Mouse (Mus musculus): Measurements from ENCODE around the gene Lpar3. TPM values are rescaled to one million over a fixed set of nuclear protein-coding genes. Genes with fewer than 3 reads are reported as not detected.

Gene Lpar3
- polyA plus RNA-seq, 1 experiment from 2014 or later: 27.0 TPM

DNA sequence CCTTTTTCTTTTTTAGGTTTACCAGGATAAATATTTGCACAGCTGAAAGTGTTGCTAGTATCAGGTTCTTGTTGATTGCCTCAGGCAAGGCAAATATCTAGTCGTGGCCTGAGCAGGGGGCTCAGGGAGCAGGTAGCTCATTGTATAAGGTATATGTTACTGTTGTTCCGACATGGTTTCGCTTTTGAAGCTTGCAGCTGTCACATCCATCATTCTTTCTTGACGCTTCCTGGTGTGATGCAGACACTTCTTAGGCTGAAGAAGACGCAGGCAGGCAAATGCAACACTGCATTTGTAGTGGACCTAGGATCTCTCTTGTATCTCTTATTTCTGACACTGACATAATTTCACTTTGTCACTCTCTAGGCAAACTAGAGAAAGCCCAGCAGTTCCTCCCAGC lies 7.4 kb upstream of the Lpar3 start:
- 50% methylated on average over 5 of the region's 5 CpGs for WGBS
- DNase-seq (ENCODE audit: low spot score): no peak
- Histone ChIP-seq H3K27me3 (ENCODE audit: insufficient read depth, poor library complexity, severe bottlenecking) (no peaks in the 10 kb centered on the region), H3K27ac (no peak overlapping the region), H3K4me1 (peaks cover 11% of the 10 kb centered on the region; the same call in 1 of the 2 replicates), H3K4me3 (no peak overlapping the region), H3K9me3 (no peaks in the 10 kb centered on the region), H3K36me3 (no peaks in the 10 kb centered on the region)

- no peaks in the 10 kb centered on the region for H3K36me3 ChIP-seq
- H3K27ac ChIP-seq: no peak overlapping the region
- H3K4me3 ChIP-seq: no peak overlapping the region
- no peak for DNase-seq (ENCODE audit: low spot score)
- no peaks in the 10 kb centered on the region for H3K9me3 ChIP-seq
- peaks cover 8% of the 10 kb centered on the region; the same call in 1 of the 2 replicates for H3K27me3 ChIP-seq (ENCODE audit: insufficient read depth, poor library complexity, severe bottlenecking)
- peaks cover 21% of the 10 kb centered on the region; the same call in 1 of the 2 replicates for H3K4me1 ChIP-seq
- 80% methylated on average over 3 of the region's 3 CpGs for WGBS
Measured at GRCm38 (mm10) chr3:146216561-146216960, 4.2 kb upstream of the Lpar3 start.

DNA sequence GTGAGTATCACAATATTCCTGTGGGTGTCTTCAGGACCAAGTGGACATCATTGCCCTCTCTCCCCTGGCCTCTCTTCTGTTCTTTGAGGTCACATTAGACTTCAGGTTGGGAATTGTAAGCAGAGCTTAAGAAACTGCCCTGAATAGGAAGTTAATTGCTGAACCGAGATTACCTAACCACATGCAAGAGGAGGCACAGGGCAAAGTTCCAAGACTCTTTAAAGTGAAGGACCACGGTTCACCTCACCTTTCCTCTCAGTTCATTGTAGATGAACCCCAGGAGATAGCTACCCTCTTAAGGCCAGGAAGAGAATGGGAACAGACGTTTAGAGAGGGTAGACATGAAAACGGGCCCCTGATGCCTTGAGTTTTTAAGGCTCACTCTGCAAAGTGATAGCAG lies 3.5 kb downstream of the Lpar3 start:
- Histone ChIP-seq H3K27ac (peak overlapping the region; percentile 7; the same call in 1 of the 2 replicates), H3K4me1 (peaks cover 64% of the 10 kb centered on the region), H3K27me3 (ENCODE audit: insufficient read depth, poor library complexity, severe bottlenecking) (peaks cover 21% of the 10 kb centered on the region), H3K9me3 (no peaks in the 10 kb centered on the region), H3K4me3 (no peak overlapping the region), H3K36me3 (no peaks in the 10 kb centered on the region)
- DNase-seq (ENCODE audit: low spot score): no peak
- WGBS: 73% methylated on average over 4 of the region's 4 CpGs

- DNase-seq (ENCODE audit: low spot score): no peak
Measured at GRCm38 (mm10) chr3:146225061-146225761, 4.4 kb downstream of the Lpar3 start.

DNA sequence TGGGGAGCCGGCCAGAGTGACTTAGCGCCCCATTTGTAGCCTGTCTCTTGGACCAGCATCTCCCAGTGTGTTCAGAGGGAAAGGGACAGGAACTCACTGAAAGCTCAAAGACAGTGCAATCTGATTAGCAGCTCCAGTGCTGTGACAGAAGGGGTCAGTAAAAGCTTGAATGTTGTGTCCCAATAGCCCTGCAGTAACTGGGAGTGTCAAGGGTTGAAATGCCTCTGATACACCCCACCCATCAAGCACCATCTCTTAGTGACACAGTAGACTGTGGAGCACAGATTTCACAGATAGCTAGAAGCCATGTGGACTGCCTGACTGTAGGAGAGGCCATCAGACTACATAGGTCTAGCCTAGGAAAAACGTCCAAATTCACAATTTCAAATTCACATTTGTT lies 6.7 kb downstream of the Lpar3 start:
- H3K36me3 ChIP-seq: no peaks in the 10 kb centered on the region
- H3K27ac ChIP-seq: peak overlapping the region; percentile 52; the same call in 1 of the 2 replicates
- DNase-seq (ENCODE audit: low spot score): no peak
- H3K4me1 ChIP-seq: peaks cover 71% of the 10 kb centered on the region
- 0 out of 2 replicates have a peak, but pooled peaks cover 5% of the 10 kb centered on the region for H3K27me3 ChIP-seq (ENCODE audit: insufficient read depth, poor library complexity, severe bottlenecking)
- H3K9me3 ChIP-seq: no peaks in the 10 kb centered on the region
- WGBS: 39% methylated on average over 3 of the region's 3 CpGs
- H3K4me3 ChIP-seq: no peak overlapping the region

More at GRCm38 (mm10) chr3:146225061-146225761, 4.4 kb downstream of the Lpar3 start:
- Histone ChIP-seq H3K27ac (peak overlapping the region; percentile 7; the same call in 1 of the 2 replicates), H3K27me3 (ENCODE audit: insufficient read depth, poor library complexity, severe bottlenecking) (peaks cover 17% of the 10 kb centered on the region), H3K9me3 (no peaks in the 10 kb centered on the region), H3K4me3 (no peak overlapping the region), H3K36me3 (no peaks in the 10 kb centered on the region), H3K4me1 (peaks cover 74% of the 10 kb centered on the region)
- 74% methylated on average over 7 of the region's 7 CpGs for WGBS

DNA sequence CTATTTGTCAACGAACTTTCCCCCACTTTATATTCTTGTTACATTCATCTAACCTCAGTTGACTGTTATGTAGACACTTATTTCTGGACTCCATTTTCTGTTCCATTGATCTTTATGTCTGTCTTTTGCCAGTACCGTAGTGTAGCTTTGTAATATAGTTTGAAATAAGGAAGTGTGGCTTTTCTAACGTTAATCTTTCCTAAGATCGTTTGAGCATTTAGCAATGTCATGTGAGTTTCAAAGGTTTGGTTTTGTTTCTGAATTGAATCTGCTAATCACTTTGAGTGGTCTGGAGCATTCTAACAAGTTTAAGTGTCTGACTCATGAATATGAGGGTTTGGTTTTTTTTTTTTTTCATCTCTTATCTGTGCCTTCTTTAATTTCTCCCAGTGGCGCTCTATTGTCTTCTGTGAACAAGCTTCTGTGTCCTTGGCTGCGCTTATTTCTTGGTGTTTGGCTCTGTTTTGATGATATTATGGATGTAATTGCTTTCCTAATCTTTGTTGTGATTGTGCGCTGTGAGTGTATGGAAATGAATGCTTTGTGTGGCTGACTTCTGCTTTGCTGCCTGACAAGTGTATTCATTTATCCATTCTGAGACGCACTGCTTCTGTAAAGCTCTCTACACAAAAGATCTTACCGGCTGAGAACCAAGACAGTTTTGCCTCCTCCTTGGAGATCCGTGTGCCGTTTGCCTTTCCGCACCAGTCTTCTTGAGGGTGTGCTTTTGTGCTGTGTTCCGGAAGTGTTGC lies 8.0 kb downstream of the Lpar3 start:
- no peak overlapping the region for H3K4me3 ChIP-seq
- H3K27ac ChIP-seq: peak overlapping the region; percentile 4; the same call in 1 of the 2 replicates
- H3K36me3 ChIP-seq: 0 out of 2 replicates have a peak, but pooled peaks cover 1% of the 10 kb centered on the region
- H3K9me3 ChIP-seq: no peaks in the 10 kb centered on the region
- 85% methylated on average over 13 of the region's 13 CpGs for WGBS
- peaks cover 68% of the 10 kb centered on the region for H3K4me1 ChIP-seq
- H3K27me3 ChIP-seq (ENCODE audit: insufficient read depth, poor library complexity, severe bottlenecking): no peaks in the 10 kb centered on the region
- DNase-seq (ENCODE audit: low spot score): no peak

DNA sequence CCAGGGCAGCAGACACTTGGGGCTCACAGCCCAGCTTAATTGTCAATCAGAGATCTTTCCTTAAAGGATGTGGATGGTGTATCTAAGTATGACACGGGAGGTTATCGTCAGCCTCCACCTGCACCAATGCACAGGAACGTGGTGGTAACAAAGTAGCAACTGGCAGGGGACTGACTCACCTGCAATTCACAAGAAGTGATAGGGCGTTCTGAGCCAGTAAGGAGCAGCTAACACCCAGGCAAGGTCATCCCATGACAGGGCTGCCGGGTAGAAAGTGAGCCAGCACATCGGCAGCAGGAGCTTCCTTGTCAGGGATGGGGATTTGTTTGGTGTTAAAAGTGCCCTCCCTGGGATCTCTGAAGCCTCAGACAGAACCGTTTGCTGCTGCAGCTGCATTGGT lies 11.9 kb downstream of the Lpar3 start:
- Histone ChIP-seq H3K4me3 (no peak overlapping the region), H3K4me1 (peaks cover 60% of the 10 kb centered on the region), H3K9me3 (no peaks in the 10 kb centered on the region), H3K36me3 (0 out of 2 replicates have a peak, but pooled peaks cover 6% of the 10 kb centered on the region), H3K27ac (peak overlapping the region; percentile 33; the same call in 1 of the 2 replicates), H3K27me3 (ENCODE audit: insufficient read depth, poor library complexity, severe bottlenecking) (no peaks in the 10 kb centered on the region)
- no peak for DNase-seq (ENCODE audit: low spot score)
- WGBS: 51% methylated on average over 7 of the region's 7 CpGs

DNA sequence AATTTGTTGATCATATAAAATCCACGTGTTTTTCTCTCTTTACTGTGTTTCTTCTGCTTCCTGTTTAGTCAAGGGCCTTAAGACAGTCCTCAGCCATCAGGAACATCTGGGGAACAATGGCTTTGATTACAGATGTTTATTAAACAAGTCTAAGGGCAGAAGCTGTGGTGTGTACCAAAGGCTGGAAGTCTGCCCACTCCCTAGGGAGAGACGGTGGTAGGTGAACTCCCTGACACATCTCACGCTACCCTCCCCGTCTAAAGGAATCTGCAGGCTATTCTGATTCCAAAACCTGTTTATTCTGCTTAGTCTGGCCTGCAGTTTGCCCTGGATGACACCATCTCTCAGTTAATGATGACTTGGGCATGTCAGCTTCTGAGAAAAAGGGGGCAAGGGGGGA lies 13.0 kb downstream of the Lpar3 start:
- peaks cover 54% of the 10 kb centered on the region for H3K4me1 ChIP-seq
- H3K9me3 ChIP-seq: no peaks in the 10 kb centered on the region
- 0 out of 2 replicates have a peak, but pooled peaks cover 6% of the 10 kb centered on the region for H3K36me3 ChIP-seq
- 0 out of 2 replicates have a peak overlapping the region, but pooled peaks have one; percentile 9 for H3K27ac ChIP-seq
- 64% methylated on average over 4 of the region's 4 CpGs for WGBS
- no peaks in the 10 kb centered on the region for H3K27me3 ChIP-seq (ENCODE audit: insufficient read depth, poor library complexity, severe bottlenecking)
- no peak for DNase-seq (ENCODE audit: low spot score)
- no peak overlapping the region for H3K4me3 ChIP-seq

- H3K36me3 ChIP-seq: 0 out of 2 replicates have a peak, but pooled peaks cover 6% of the 10 kb centered on the region
- H3K27me3 ChIP-seq (ENCODE audit: insufficient read depth, poor library complexity, severe bottlenecking): no peaks in the 10 kb centered on the region
- 69% methylated on average over 10 of the region's 10 CpGs for WGBS
- H3K4me1 ChIP-seq: peaks cover 47% of the 10 kb centered on the region
- no peak overlapping the region for H3K4me3 ChIP-seq
- DNase-seq (ENCODE audit: low spot score): no peak
- no peaks in the 10 kb centered on the region for H3K9me3 ChIP-seq
- H3K27ac ChIP-seq: no peak overlapping the region
Measured at GRCm38 (mm10) chr3:146234530-146234929, 13.8 kb downstream of the Lpar3 start.

DNA sequence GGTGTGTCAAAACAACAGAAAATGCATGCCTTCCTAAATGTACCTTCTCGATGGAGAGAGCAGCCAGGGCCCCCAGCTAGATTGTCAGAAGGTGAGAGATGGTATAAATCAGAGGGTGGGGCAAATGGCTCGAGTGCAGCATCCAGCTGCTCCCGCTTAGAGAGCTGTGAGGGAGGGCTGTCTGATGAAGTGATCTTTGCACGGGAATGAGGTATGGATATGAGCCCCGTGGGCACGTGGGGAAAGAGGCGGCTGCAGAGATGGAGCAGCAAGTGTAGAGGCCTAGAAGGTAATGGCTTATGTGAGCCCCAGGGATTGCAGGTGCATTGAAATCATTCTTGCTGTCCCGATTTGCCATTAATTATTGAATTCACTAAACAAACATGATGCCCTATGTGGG lies 15.5 kb downstream of the Lpar3 start:
- WGBS: 72% methylated on average over 8 of the region's 8 CpGs
- Histone ChIP-seq H3K4me3 (no peak overlapping the region), H3K9me3 (no peaks in the 10 kb centered on the region), H3K27me3 (ENCODE audit: insufficient read depth, poor library complexity, severe bottlenecking) (no peaks in the 10 kb centered on the region), H3K4me1 (peaks cover 38% of the 10 kb centered on the region), H3K36me3 (peaks cover 17% of the 10 kb centered on the region), H3K27ac (no peak overlapping the region)
- DNase-seq (ENCODE audit: low spot score): no peak

DNA sequence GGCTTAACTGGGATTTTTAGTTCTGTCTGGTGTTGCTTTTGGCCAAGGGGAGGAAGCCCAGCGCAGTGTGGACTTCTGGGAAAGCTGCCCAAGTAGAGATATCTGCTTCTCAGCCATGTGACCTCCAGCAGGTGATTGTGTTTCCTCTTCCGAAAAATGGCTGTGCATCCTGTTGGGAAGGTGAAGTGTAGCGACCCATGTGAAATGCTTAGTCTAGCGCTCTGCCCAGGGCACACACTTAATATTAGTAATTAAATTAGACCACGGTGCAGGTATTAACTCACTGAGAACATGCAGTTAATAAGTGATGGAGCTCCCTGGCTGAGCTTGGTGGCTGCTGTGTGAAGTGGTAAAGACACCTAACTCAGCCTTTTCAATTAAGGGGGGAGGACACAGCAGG lies 16.9 kb downstream of the Lpar3 start:
- H3K9me3 ChIP-seq: no peaks in the 10 kb centered on the region
- peaks cover 22% of the 10 kb centered on the region for H3K36me3 ChIP-seq
- DNase-seq (ENCODE audit: low spot score): no peak
- H3K27me3 ChIP-seq (ENCODE audit: insufficient read depth, poor library complexity, severe bottlenecking): no peaks in the 10 kb centered on the region
- no peak overlapping the region for H3K4me3 ChIP-seq
- no peak overlapping the region for H3K27ac ChIP-seq
- WGBS: 86% methylated on average over 5 of the region's 5 CpGs
- peaks cover 29% of the 10 kb centered on the region for H3K4me1 ChIP-seq

DNA sequence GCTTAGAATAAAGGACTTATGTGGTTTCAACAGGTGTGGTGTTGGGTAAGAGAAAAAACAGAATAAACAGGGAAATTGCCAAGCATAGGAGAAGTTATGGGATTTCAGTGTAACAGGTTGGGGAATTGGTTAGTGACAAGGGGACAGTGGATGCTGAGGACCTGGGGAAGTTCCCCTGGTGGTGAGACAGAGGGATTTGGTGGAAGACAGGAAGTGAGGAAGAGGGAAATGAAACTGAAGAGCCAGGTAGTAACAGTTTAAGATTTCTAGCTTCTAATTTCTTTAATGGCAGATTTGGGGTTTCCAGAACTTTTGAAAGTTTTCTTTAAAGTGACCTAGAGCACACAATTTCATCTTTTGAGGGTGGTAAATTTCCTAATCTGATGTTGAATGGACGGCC lies 23.9 kb downstream of the Lpar3 start:
- Histone ChIP-seq H3K27ac (no peak overlapping the region), H3K9me3 (no peaks in the 10 kb centered on the region), H3K36me3 (peaks cover 30% of the 10 kb centered on the region), H3K27me3 (ENCODE audit: insufficient read depth, poor library complexity, severe bottlenecking) (no peaks in the 10 kb centered on the region), H3K4me3 (no peak overlapping the region), H3K4me1 (peaks cover 10% of the 10 kb centered on the region; the same call in 1 of the 2 replicates)
- 74% methylated on average over 1 of the region's 1 CpGs for WGBS
- no peak for DNase-seq (ENCODE audit: low spot score)

DNA sequence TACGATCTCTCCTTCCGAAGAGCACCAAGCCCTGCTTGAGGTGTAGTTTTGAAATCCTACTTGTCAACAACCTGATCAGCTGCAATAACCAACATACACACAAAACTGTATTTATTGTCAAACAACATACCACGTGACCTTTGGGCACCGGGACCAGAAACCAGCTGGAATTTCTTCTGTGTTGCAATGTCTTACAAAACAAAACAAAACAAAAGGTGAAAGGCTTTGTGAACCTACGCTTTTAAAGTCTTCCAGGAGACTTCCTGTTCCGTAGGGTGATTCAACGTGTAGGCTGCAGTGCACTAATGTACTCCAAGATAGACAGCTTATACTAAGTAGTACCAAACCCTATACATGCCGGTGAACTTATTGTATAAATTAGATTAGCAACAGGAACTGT lies 25.8 kb downstream of the Lpar3 start:
- H3K9me3 ChIP-seq: no peaks in the 10 kb centered on the region
- DNase-seq (ENCODE audit: low spot score): no peak
- H3K27me3 ChIP-seq (ENCODE audit: insufficient read depth, poor library complexity, severe bottlenecking): no peaks in the 10 kb centered on the region
- 78% methylated on average over 8 of the region's 8 CpGs for WGBS
- H3K36me3 ChIP-seq: peaks cover 16% of the 10 kb centered on the region; the same call in 1 of the 2 replicates
- H3K4me1 ChIP-seq: peaks cover 4% of the 10 kb centered on the region; the same call in 1 of the 2 replicates
- H3K4me3 ChIP-seq: no peak overlapping the region
- H3K27ac ChIP-seq: no peak overlapping the region

Data from heart, embryonic 10.5 days (tissue).